Mouse (Mus musculus) liver, postnatal 0 days (tissue): ENCODE measurements around the gene Blcap.

Source experiments
- CTCF ChIP-seq: sonication (generic); IDR thresholded peaks from 2 replicates; pipeline ENCODE4 v1.5.1; 2016; ENCODE audit warnings: antibody characterized with exemption, low read depth
- EP300 ChIP-seq: IDR thresholded peaks from 2 replicates; pipeline ENCODE4 v1.6.1; 2016; ENCODE audit warnings: antibody characterized with exemption, low read depth, mild to moderate bottlenecking

DNA sequence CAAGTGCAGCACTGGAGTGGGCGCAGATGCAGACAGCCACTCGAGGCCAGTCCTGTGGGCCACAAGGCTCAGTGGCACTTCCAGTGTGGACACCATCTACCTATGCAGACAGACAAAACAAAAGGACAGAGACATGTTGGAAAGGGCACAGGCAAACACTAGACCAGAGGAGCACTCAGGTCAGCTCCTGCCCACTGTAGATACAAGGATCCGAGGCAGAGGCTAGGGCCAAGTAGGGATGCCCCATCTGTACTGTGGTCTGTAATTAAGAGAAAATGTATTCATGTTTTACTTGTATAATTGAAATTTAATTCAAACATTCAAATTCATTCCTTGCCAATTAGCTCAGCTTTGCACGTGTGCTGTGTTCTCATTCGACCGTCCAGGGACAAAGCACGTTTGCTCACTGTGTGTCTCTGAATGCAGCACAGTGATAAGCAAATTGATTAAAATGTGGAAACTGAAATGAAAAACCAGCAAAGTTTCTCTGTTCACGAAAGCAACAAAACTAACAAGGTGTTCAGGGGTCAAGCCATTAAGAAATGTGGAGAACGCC lies 26.7 kb downstream of the Blcap start:
- no peak for TF ChIP-seq CTCF
- TF ChIP-seq EP300: no peak
